Mouse (Mus musculus) bone marrow macrophage, adult 2 months (primary cell): ENCODE results near the gene Syt1. TPM values are rescaled to one million over a fixed set of nuclear protein-coding genes. Genes with fewer than 3 reads are reported as not detected.

Experiments used
- H3K27ac ChIP-seq: 2 replicates; pipeline ENCODE4 v1.5.1; 2012; ENCODE audit warnings: low read depth, low read length; ENCODE audit not compliant: insufficient read depth
- H3K4me1 ChIP-seq: 2 replicates; pipeline ENCODE4 v1.6.1; 2012; ENCODE audit warnings: low read length; ENCODE audit not compliant: control insufficient read depth, insufficient read depth
- H3K4me3 ChIP-seq: 2 replicates; pipeline ENCODE4 v1.5.1; 2012; ENCODE audit warnings: mild to moderate bottlenecking, low read length, moderate library complexity; ENCODE audit not compliant: insufficient read depth
- CTCF ChIP-seq: IDR thresholded peaks from 2 replicates; pipeline ENCODE4 v1.5.1; 2012; ENCODE audit warnings: low read depth, mild to moderate bottlenecking, low read length, moderate library complexity
- POLR2A ChIP-seq: IDR thresholded peaks from 2 replicates; pipeline ENCODE4 v1.6.1; 2012; ENCODE audit warnings: mild to moderate bottlenecking, low read depth, low read length, borderline replicate concordance
- polyA plus RNA-seq: library from polyadenylated mRNA; stranded (reverse); fragments of >200 nt; gene quantifications from 2 replicates; pipeline ENCODE4 v1.2.4, GENCODE M21; 2012; ENCODE audit not compliant: missing spikeins, insufficient read depth, insufficient read length

Syt1 gene
- polyA plus RNA-seq, 1 experiment = not detected

- Histone ChIP-seq H3K4me1 (no peaks in the 10 kb centered on the region), H3K27ac (no peak overlapping the region), H3K4me3 (no peak overlapping the region)
- TF ChIP-seq POLR2A (no peak), CTCF (no peak)
These were observed 305.1 kb downstream of the Syt1 start for GRCm38 (mm10) chr10:108705658-108706057.

GRCm38 (mm10) chr10:108701361-108702128 lies 309.2 kb downstream of the Syt1 start:
- TF ChIP-seq POLR2A (no peak), CTCF (no peak)
- H3K4me3 ChIP-seq = no peak overlapping the region
- H3K4me1 ChIP-seq = no peaks in the 10 kb centered on the region
- H3K27ac ChIP-seq = no peak overlapping the region

GRCm38 (mm10) chr10:108699946-108700345 lies 310.8 kb downstream of the Syt1 start, which contains the start of gene Gm5136:
Gene Gm5136, minus strand, starts transcription at chr10:108700160.
- Histone ChIP-seq H3K27ac (no peak within 1 kb of the TSS), H3K4me1 (no peaks in the 10 kb centered on the region), H3K4me3 (no peak within 1 kb of the TSS)
- TF ChIP-seq CTCF (no peak), POLR2A (no peak)

- Histone ChIP-seq H3K4me3 (no peak overlapping the region), H3K27ac (no peak overlapping the region), H3K4me1 (no peaks in the 10 kb centered on the region)
- TF ChIP-seq POLR2A (no peak), CTCF (no peak)
These were observed 313.7 kb downstream of the Syt1 start for GRCm38 (mm10) chr10:108697062-108697461.

- no peaks in the 10 kb centered on the region for H3K4me1 ChIP-seq
- no peak overlapping the region for H3K27ac ChIP-seq
- no peak overlapping the region for H3K4me3 ChIP-seq
- TF ChIP-seq POLR2A = no peak
- TF ChIP-seq CTCF = no peak
These were observed 319.8 kb downstream of the Syt1 start for GRCm38 (mm10) chr10:108690954-108691353.

GRCm38 (mm10) chr10:108686696-108687095 lies 324.1 kb downstream of the Syt1 start:
- no peak overlapping the region for H3K4me3 ChIP-seq
- H3K4me1 ChIP-seq = no peaks in the 10 kb centered on the region
- no peak for TF ChIP-seq POLR2A
- TF ChIP-seq CTCF = no peak
- H3K27ac ChIP-seq = no peak overlapping the region

- Histone ChIP-seq H3K27ac (no peak overlapping the region), H3K4me1 (no peaks in the 10 kb centered on the region), H3K4me3 (no peak overlapping the region)
- TF ChIP-seq POLR2A (no peak), CTCF (no peak)
These were observed 330.9 kb downstream of the Syt1 start for GRCm38 (mm10) chr10:108679675-108680390.

GRCm38 (mm10) chr10:108677053-108677452 lies 333.7 kb downstream of the Syt1 start:
- no peak overlapping the region for H3K27ac ChIP-seq
- TF ChIP-seq CTCF (no peak), POLR2A (no peak)
- H3K4me3 ChIP-seq = no peak overlapping the region
- no peaks in the 10 kb centered on the region for H3K4me1 ChIP-seq

GRCm38 (mm10) chr10:108668944-108669343 lies 341.8 kb downstream of the Syt1 start:
- TF ChIP-seq CTCF = no peak
- H3K27ac ChIP-seq = no peak overlapping the region
- H3K4me1 ChIP-seq = no peaks in the 10 kb centered on the region
- no peak overlapping the region for H3K4me3 ChIP-seq

GRCm38 (mm10) chr10:108660295-108660694 lies 350.5 kb downstream of the Syt1 start:
- Histone ChIP-seq H3K4me1 (no peaks in the 10 kb centered on the region), H3K27ac (no peak overlapping the region), H3K4me3 (no peak overlapping the region)
- TF ChIP-seq CTCF (no peak), POLR2A (no peak)

GRCm38 (mm10) chr10:108658300-108658699 lies 352.5 kb downstream of the Syt1 start:
- Histone ChIP-seq H3K4me3 (no peak overlapping the region), H3K27ac (no peak overlapping the region)
- TF ChIP-seq CTCF (no peak), POLR2A (no peak)

More at GRCm38 (mm10) chr10:108658300-108658699, 352.5 kb downstream of the Syt1 start:
- H3K4me1 ChIP-seq = no peaks in the 10 kb centered on the region
